Mouse (Mus musculus) myocyte (in vitro differentiated cells): ENCODE measurements around the gene Hsf4.

Experiments used
- CEBPB ChIP-seq: IDR thresholded peaks from 2 replicates; pipeline ENCODE4 v1.6.1; 2011; ENCODE audit warnings: mild to moderate bottlenecking, moderate library complexity; ENCODE audit not compliant: poor library complexity, insufficient read depth, severe bottlenecking
- E2F4 ChIP-seq: IDR thresholded peaks from one replicate; pipeline ENCODE4 v1.6.1; 2011; ENCODE audit warnings: mild to moderate bottlenecking, control low read depth, moderate library complexity; ENCODE audit not compliant: insufficient read depth
- MAX ChIP-seq: IDR thresholded peaks from one replicate; pipeline ENCODE4 v1.6.1; 2011; ENCODE audit warnings: low read depth, mild to moderate bottlenecking, control low read depth
- MYOD1 ChIP-seq, 3 experiments: IDR thresholded peaks; one replicate each; pipeline ENCODE4 v1.6.1; 2011; ENCODE audit warnings: control low read depth in 2 of 3, low read depth in 2 of 3, mild to moderate bottlenecking in 2 of 3, moderate library complexity in 1 of 3; ENCODE audit not compliant: insufficient read length in 2 of 3, control insufficient read depth in 1 of 3
- MYOG ChIP-seq, 3 experiments: IDR thresholded peaks; one replicate each; pipeline ENCODE4 v1.6.1; 2011; ENCODE audit warnings: control low read depth in 2 of 3, low read depth in 2 of 3, mild to moderate bottlenecking in 2 of 3; ENCODE audit not compliant: insufficient read length in 2 of 3, control insufficient read depth in 1 of 3, insufficient read depth in 1 of 3
- POLR2A ChIP-seq: IDR thresholded peaks from one replicate; pipeline ENCODE4 v1.6.1; 2011; ENCODE audit warnings: low read depth, mild to moderate bottlenecking, control low read depth, moderate library complexity; ENCODE audit not compliant: insufficient read length
- POLR2AphosphoS2 ChIP-seq: IDR thresholded peaks from one replicate; pipeline ENCODE4 v1.6.1; 2011; ENCODE audit warnings: low read depth, control low read depth; ENCODE audit not compliant: insufficient read length
- REST ChIP-seq: IDR thresholded peaks from one replicate; pipeline ENCODE4 v1.6.1; 2011; ENCODE audit warnings: mild to moderate bottlenecking, control low read depth, moderate library complexity; ENCODE audit not compliant: insufficient read depth, insufficient read length
- SRF ChIP-seq: IDR thresholded peaks from one replicate; pipeline ENCODE4 v1.6.1; 2011; ENCODE audit warnings: low read depth; ENCODE audit not compliant: control insufficient read depth, insufficient read length
- TCF12 ChIP-seq: IDR thresholded peaks from one replicate; pipeline ENCODE4 v1.6.1; 2011; ENCODE audit warnings: mild to moderate bottlenecking, control low read depth; ENCODE audit not compliant: poor library complexity, insufficient read depth, severe bottlenecking
- TCF3 ChIP-seq: IDR thresholded peaks from one replicate; pipeline ENCODE4 v1.6.1; 2011; ENCODE audit warnings: low read depth, control low read depth; ENCODE audit not compliant: insufficient read length
- USF1 ChIP-seq: IDR thresholded peaks from one replicate; pipeline ENCODE4 v1.6.1; 2011; ENCODE audit warnings: low read depth, mild to moderate bottlenecking, control low read depth, moderate library complexity

DNA sequence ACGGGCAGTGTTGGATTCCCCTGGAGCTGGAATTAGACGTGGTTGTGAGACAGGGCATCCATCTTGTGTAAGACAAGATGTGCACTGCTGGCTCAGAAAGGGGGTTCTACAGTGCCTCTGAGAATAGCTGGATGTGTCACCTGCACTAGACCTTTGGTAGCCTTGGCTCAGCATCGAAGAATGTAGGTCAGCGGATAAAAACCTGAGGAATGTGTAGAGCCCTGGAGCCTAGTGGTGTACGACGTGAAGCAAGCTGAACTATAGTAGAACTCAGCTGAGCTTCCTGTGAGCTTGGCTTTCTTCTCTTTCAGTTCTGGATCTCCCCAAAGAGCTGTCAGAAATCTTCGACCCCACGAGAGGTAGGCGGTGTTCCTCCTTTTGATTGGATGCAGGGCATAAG, 34.3 kb downstream of the Hsf4 start:
- TF ChIP-seq POLR2A = no peak
- TF ChIP-seq TCF12 = no peak
- TF ChIP-seq MYOG (IDR thresholded peaks at IDR 0.05; ENCODE audit: control insufficient read depth in 1 of 3, insufficient read depth in 1 of 3, insufficient read length in 2 of 3, low read depth in 2 of 3) = no peak
- TF ChIP-seq E2F4 = no peak
- TF ChIP-seq SRF = no peak
- no peak for TF ChIP-seq MYOD1 (IDR thresholded peaks at IDR 0.05; ENCODE audit: control insufficient read depth in 1 of 3, insufficient read length in 2 of 3, low read depth in 2 of 3)
- TF ChIP-seq USF1 = no peak
- no peak for TF ChIP-seq POLR2AphosphoS2
- no peak for TF ChIP-seq TCF3
- no peak for TF ChIP-seq MAX
- TF ChIP-seq REST = no peak
- TF ChIP-seq CEBPB = no peak
